Mouse (Mus musculus) gastrocnemius, adult 18-20 months (tissue): ENCODE measurements around the gene Uvrag. TPM values are rescaled to one million over a fixed set of nuclear protein-coding genes. Genes with fewer than 3 reads are reported as not detected.

Experiments
- DNase-seq: peaks from one replicate; pipeline ENCODE4 v3.0.0; 2021; ENCODE audit warnings: low spot score
- total RNA-seq, 2 experiments: library from RNA; stranded (reverse); gene quantifications; 2 replicates each; pipeline ENCODE4 v1.2.3; 2021

Gene Uvrag
- total RNA-seq, 2 experiments from 2014 or later, result 7.0 to 10.0 TPM

- no peak for DNase-seq
Observed at GRCm38 (mm10) chr7:98894305-98894704, 246.6 kb downstream of the Uvrag start.

GRCm38 (mm10) chr7:98893144-98893543, 247.8 kb downstream of the Uvrag start:
- DNase-seq, result no peak

GRCm38 (mm10) chr7:98889211-98889610, 251.7 kb downstream of the Uvrag start:
- DNase-seq, result no peak

GRCm38 (mm10) chr7:98888810-98889209, 252.1 kb downstream of the Uvrag start:
- DNase-seq, result no peak

GRCm38 (mm10) chr7:98887811-98888261, 253.1 kb downstream of the Uvrag start:
- no peak for DNase-seq

- no peak for DNase-seq
Observed at GRCm38 (mm10) chr7:98881887-98882286, 259.1 kb downstream of the Uvrag start.

GRCm38 (mm10) chr7:98879176-98879575, 261.8 kb downstream of the Uvrag start:
- no peak for DNase-seq

GRCm38 (mm10) chr7:98876119-98876518, 264.8 kb downstream of the Uvrag start:
- no peak for DNase-seq

- no peak for DNase-seq
Observed at GRCm38 (mm10) chr7:98875390-98875990, 265.5 kb downstream of the Uvrag start.

GRCm38 (mm10) chr7:98874411-98874951, 266.5 kb downstream of the Uvrag start:
- no peak for DNase-seq

GRCm38 (mm10) chr7:98873316-98873715, 267.6 kb downstream of the Uvrag start:
- no peak for DNase-seq

- DNase-seq, result no peak
Observed at GRCm38 (mm10) chr7:98871882-98872281, 269.1 kb downstream of the Uvrag start.

GRCm38 (mm10) chr7:98870791-98871190, 270.1 kb downstream of the Uvrag start:
- DNase-seq, result no peak

GRCm38 (mm10) chr7:98869070-98869469, 271.9 kb downstream of the Uvrag start:
- DNase-seq, result no peak

GRCm38 (mm10) chr7:98867794-98868150, 273.2 kb downstream of the Uvrag start:
- DNase-seq, result no peak

- DNase-seq, result no peak
Observed at GRCm38 (mm10) chr7:98867053-98867793, 273.7 kb downstream of the Uvrag start.

- no peak for DNase-seq
Observed at GRCm38 (mm10) chr7:98863969-98864718, 276.8 kb downstream of the Uvrag start.

GRCm38 (mm10) chr7:98862994-98863393, 277.9 kb downstream of the Uvrag start:
- no peak for DNase-seq

- DNase-seq, result no peak
Observed at GRCm38 (mm10) chr7:98861002-98861401, 279.9 kb downstream of the Uvrag start.

GRCm38 (mm10) chr7:98857094-98857493, 283.8 kb downstream of the Uvrag start:
- DNase-seq, result no peak

GRCm38 (mm10) chr7:98856128-98856527, 284.8 kb downstream of the Uvrag start:
- no peak for DNase-seq

- no peak for DNase-seq
Observed at GRCm38 (mm10) chr7:98855388-98855787, 285.6 kb downstream of the Uvrag start.
